Mouse (Mus musculus) mature B cell (primary cell): ENCODE data around the gene 4933424G06Rik.

Experiments
- in situ Hi-C: fragments of 300-500 bp; cut with MboI; formaldehyde crosslinking; loops from 2 replicates; pipeline ENCODE4 v1.14.3; 2019

Gene 4933424G06Rik

GRCm38 (mm10) chr1:36709055-36709853 is 695 bp upstream of the 4933424G06Rik start:
- in situ Hi-C loops, result no loop called here

DNA sequence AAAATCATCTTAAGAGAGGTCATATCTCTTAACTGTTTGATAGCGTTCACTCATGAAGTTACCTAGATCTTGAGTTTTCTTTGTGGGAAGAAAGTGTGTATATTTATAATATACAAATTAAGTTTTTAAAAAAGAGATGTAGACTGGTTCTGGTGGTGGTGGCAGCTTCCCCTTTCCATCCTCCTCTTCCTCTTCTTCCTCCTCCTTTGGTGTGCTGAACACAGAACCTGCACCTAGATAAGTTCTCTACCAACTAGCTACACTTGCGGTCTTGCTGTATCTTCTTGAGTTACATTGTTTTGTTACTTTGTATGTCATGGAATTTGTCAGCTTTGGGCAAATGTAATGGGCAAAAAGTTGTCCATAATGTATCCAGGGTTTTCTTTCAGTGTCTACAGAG is 1.2 kb downstream of the 4933424G06Rik start:
- in situ Hi-C loops, result no loop called here

GRCm38 (mm10) chr1:36714311-36714710 is 4.4 kb downstream of the 4933424G06Rik start, which contains the start of gene Actr1b:
Gene Actr1b, minus strand, starts transcription at chr1:36714422.
- in situ Hi-C loops, result no loop called here

DNA sequence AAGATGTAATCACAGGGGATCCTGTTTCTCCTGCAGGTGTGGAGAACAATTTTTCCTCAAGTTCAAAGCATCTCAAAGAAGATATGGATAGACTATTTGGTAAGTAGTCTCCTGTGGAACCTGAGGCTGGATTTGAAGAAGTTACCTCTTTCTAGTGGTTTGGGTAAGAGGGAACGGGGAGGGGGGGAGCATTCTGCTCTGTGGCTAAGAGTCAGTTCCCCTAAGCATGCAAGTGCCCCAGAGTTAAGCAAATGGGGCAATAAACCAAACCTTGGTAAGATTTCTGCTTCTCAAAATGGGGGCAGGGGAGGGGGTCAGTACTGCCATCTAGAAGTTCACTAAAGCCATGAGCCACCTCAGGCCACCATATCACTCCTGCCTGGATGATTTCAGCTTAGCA is 8.8 kb downstream of the 4933424G06Rik start:
- in situ Hi-C loops, result no loop called here

- in situ Hi-C loops, result no loop called here
Measured at GRCm38 (mm10) chr1:36723146-36724056, 13.5 kb downstream of the 4933424G06Rik start.

- in situ Hi-C loops, result no loop called here
Measured at GRCm38 (mm10) chr1:36724057-36724431, 14.1 kb downstream of the 4933424G06Rik start.

DNA sequence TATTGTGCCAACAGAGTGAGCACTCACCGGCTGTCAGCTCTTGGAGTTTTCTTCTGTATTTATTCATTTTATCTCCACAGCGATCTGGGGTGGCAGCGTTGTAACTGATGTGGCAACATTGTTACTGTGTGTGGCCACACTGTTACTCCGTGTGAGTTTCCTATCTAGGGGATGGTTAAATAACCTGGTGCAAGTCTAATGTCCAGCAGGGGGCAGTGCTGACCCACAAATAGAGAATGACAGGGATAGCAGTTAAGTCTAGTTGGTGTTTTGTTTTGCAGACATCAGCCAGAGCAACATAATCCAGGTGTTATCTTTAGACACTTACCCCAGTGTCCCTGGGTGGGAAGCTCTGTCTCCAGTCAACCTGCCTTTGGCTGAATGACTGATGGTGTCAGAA is 27.4 kb downstream of the 4933424G06Rik start:
- in situ Hi-C loops, result no loop called here

GRCm38 (mm10) chr1:36739231-36739630 is 29.3 kb downstream of the 4933424G06Rik start:
- in situ Hi-C loops, result no loop called here

GRCm38 (mm10) chr1:36743046-36743445 is 33.1 kb downstream of the 4933424G06Rik start:
- in situ Hi-C loops, result no loop called here

DNA sequence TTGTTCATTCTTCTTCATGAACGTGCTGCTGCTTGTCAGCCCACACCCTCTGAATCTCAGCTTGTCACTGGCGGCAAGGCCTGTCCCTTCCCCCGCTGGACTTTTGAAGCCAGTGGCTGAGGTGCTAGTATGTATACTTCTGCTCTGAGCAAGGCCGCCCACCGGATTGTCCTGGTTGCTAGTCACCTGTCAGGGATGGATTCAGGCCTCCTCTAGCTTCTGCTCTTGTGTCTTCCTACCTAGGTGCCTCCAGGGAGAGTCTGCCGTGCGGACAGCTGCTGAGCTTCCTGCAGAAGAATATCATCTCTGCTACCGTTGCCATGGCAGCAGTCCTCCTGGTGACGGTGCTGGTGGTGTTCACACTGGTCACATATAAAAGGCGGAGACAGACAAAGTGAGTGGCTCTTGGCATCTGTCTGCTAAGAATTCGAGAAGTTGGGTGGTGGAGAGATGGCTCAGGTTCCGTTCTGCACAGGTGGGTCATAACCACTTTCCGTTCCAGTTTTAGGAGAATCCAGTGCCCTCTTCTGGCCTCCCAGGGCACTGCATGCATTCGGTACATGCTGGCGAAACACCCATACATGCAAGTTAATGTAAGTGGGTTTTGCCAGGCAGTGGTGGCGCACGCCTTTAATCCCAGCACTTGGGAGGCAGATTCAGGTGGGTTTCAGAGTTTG is 34.5 kb downstream of the 4933424G06Rik start:
- in situ Hi-C loops, result no loop called here

DNA sequence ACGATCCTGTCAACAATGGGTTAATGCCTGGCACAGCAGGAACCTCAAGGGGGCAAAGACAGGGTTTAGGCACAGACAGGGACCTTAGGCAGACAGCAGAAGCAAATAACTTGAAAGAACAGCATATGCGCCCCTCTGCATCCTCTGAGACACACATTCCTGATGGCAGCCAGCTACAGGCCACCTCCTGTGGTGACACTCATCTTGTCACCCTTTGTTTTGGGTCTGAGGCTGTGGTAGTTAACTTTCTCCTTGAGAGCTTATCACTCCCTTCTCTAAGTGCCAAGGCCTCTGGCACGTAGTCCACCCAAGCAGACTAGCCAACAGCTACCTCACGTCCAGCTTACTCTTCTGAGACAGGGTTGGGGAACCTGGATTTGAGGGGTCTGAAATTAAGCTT is 35.7 kb downstream of the 4933424G06Rik start:
- in situ Hi-C loops, result no loop called here

DNA sequence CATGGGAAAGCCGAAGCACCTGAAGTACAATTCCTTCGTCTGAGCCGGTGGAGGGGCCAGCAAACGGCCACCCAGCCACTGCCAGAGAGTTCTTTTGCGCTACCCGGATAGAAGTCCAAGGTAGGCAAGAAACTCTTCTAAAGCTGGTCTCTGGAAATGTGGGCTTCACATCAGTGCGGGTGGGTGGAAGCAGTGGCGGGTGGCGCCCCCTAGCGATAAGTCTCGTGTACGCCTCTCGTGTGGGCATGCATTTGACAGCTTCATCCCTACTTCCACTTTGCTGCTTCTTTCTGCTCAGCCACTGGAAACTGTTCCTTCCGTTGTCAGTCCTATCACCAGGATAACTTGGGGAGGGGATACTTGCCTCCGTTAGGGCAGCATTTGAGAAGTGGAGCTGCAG is 36.5 kb downstream of the 4933424G06Rik start:
- in situ Hi-C loops, result no loop called here

GRCm38 (mm10) chr1:36753932-36754675 is 44.2 kb downstream of the 4933424G06Rik start:
- in situ Hi-C loops, result no loop called here

GRCm38 (mm10) chr1:36758553-36758952 is 48.6 kb downstream of the 4933424G06Rik start:
- in situ Hi-C loops, result no loop called here

DNA sequence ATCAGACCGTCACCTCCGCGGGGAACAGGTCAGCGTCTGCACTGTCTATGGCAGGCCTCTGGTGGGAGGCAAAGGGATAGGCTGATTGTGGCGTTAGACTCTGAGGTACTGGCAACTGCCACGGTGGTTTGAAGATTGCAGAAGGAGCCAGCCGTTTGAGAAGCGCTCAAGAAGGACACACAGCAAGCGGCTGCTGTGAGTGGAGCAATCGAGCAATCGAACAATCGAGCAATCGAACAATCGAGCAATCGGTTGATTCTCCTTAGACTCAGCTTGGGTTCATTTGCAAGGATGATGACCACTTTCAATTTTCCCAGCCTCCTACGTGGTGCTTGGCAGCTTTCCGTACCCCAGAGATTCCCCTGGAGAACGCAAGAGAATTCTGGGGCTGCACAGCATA is 49.1 kb downstream of the 4933424G06Rik start:
- in situ Hi-C loops, result no loop called here

GRCm38 (mm10) chr1:36760401-36760800 is 50.5 kb downstream of the 4933424G06Rik start:
- in situ Hi-C loops, result no loop called here

GRCm38 (mm10) chr1:36761061-36761460 is 51.1 kb downstream of the 4933424G06Rik start:
- in situ Hi-C loops, result no loop called here

DNA sequence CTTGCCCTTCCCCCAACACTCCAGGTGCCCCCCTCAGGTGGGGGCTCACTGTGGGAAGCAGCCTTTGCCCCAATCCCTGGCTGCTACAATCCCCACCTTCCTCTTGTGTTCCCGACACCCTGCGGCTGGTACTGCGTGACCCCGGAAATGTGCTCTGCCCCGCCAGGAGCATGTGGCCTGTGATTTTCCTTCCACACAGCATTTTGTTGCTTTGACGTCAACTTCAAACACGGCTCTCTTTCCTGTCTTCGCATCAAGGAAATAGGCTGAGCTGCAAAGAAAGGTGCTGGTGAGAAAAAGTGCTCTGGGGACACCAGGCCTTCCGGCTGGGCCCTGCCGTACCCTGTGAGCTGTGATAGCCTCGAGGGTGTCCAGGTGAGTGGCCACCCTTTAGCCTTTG is 51.6 kb downstream of the 4933424G06Rik start, which contains the start of gene Zap70:
Gene Zap70, plus strand, starts transcription at position 231 of the 400 bp plus-strand sequence.
- in situ Hi-C loops, result no loop called here

- in situ Hi-C loops, result no loop called here
Measured at GRCm38 (mm10) chr1:36766431-36767205, 56.7 kb downstream of the 4933424G06Rik start.

GRCm38 (mm10) chr1:36767321-36767720 is 57.4 kb downstream of the 4933424G06Rik start:
- in situ Hi-C loops, result no loop called here

DNA sequence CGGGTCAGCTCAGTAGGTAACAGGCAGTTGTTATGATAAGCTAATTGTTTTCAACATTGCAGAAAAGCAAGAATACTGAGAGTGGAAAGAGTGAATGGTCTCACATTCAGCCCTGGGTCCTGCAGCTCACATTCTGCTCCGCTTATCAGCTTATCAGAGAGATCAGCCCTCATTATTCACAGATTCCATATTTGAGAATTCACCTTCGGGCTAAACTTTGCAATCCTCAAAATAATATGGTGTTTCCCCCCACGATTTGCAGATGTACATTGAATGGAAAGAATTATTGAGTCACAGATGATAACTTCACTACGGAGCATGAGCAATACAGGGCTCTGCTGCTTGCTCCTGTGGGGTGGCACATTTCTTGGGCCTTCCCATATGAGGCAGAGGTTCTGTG is 58.8 kb downstream of the 4933424G06Rik start:
- in situ Hi-C loops, result no loop called here
